12 mouse cellular contexts compared by ENCODE assay signal in genomic region chr5:107947548-107947947, GRCm38 (mm10). TPM values are rescaled to one million over a fixed set of nuclear protein-coding genes. Genes with fewer than 3 reads are reported as not detected.
A peak's percentile ranks its signal among the peaks of the same experiment; 100 is the strongest.
DNase-seq lines count a peak whose midpoint lies in the region; ATAC-seq and TF ChIP-seq lines count a peak whose summit lies in the region.
"Had no signal": no experiment of that assay in that cellular context is flagged by ENCODE, and none has a peak within 500 bp of the region (broad histone marks: within the 10 kb centered on the region; RNA-seq: fewer than 3 reads in every experiment).

No protein-coding gene starts in this region.

- TF ChIP-seq CTCF in hindbrain, postnatal 0 days (IDR thresholded peaks at IDR 0.05; ENCODE audit: low read depth), result no peak

- H3K9ac ChIP-seq in hindbrain, postnatal 0 days (replicated peaks; ENCODE audit: low read length), result no peak overlapping the region
- no peak overlapping the region for H3K9ac ChIP-seq in hindbrain, embryonic 11.5 days (ENCODE audit: low read depth, low read length)
- H3K9ac ChIP-seq in lung, embryonic 15.5 days, result no peak overlapping the region
- H3K9ac ChIP-seq in liver, embryonic 12.5 days, result no peak overlapping the region
- H3K9ac ChIP-seq: neural tube, embryonic 12.5 days had no signal

- H3K9me3 ChIP-seq in hindbrain, postnatal 0 days (ENCODE audit: low read length), result no peaks in the 10 kb centered on the region
- H3K9me3 ChIP-seq in hindbrain, embryonic 11.5 days (ENCODE audit: control insufficient read depth, low read length), result no peaks in the 10 kb centered on the region
- no peaks in the 10 kb centered on the region for H3K9me3 ChIP-seq in lung, embryonic 15.5 days
- H3K9me3 ChIP-seq in liver, embryonic 12.5 days (replicated peaks), result no peaks in the 10 kb centered on the region
- H3K9me3 ChIP-seq: forebrain, embryonic 10.5 days; neural tube, embryonic 12.5 days had no signal

- H3K27me3 ChIP-seq in hindbrain, postnatal 0 days (ENCODE audit: insufficient read depth, low read length), result no peaks in the 10 kb centered on the region
- H3K27me3 ChIP-seq in hindbrain, embryonic 11.5 days (ENCODE audit: control insufficient read depth, insufficient read depth, low read length), result no peaks in the 10 kb centered on the region
- no peaks in the 10 kb centered on the region for H3K27me3 ChIP-seq in lung, embryonic 15.5 days
- no peaks in the 10 kb centered on the region for H3K27me3 ChIP-seq in liver, embryonic 12.5 days (replicated peaks)
- H3K27me3 ChIP-seq: neural tube, embryonic 12.5 days had no signal

- no peaks in the 10 kb centered on the region for H3K36me3 ChIP-seq in hindbrain, postnatal 0 days (ENCODE audit: insufficient read depth, low read length)
- H3K36me3 ChIP-seq in hindbrain, embryonic 11.5 days (ENCODE audit: control insufficient read depth, insufficient read depth, low read length), result no peaks in the 10 kb centered on the region
- H3K36me3 ChIP-seq in lung, embryonic 15.5 days, result no peaks in the 10 kb centered on the region
- no peaks in the 10 kb centered on the region for H3K36me3 ChIP-seq in liver, embryonic 12.5 days
- H3K36me3 ChIP-seq: forebrain, embryonic 10.5 days; neural tube, embryonic 12.5 days had no signal

- ATAC-seq in hindbrain, postnatal 0 days, result peak; percentile 24; the same call in 1 of the 2 replicates
- no peak for ATAC-seq in hindbrain, embryonic 11.5 days (ENCODE audit: low FRiP score)
- peak; percentile 66 for ATAC-seq in lung, embryonic 15.5 days (ENCODE audit: borderline replicate concordance, extremely low read depth, low FRiP score, low TSS enrichment)
- ATAC-seq in liver, embryonic 12.5 days, result no peak

- WGBS in hindbrain, postnatal 0 days, result 45% methylated on average over 2 of the region's 2 CpGs
- WGBS in hindbrain, embryonic 11.5 days, result 84% methylated on average over 2 of the region's 2 CpGs
- 44% methylated on average over 2 of the region's 2 CpGs for WGBS in lung, embryonic 15.5 days
- WGBS in liver, embryonic 12.5 days (ENCODE audit: insufficient replicate concordance), result 67% methylated on average over 2 of the region's 2 CpGs

- no peak overlapping the region for H3K4me3 ChIP-seq in hindbrain, postnatal 0 days (ENCODE audit: low read length)
- H3K4me3 ChIP-seq in hindbrain, embryonic 11.5 days (ENCODE audit: low read depth, low read length), result no peak overlapping the region
- H3K4me3 ChIP-seq in lung, embryonic 15.5 days, result no peak overlapping the region
- no peak overlapping the region for H3K4me3 ChIP-seq in liver, embryonic 12.5 days
- H3K4me3 ChIP-seq: forebrain, embryonic 10.5 days; neural tube, embryonic 12.5 days had no signal

- no peaks in the 10 kb centered on the region for H3K4me1 ChIP-seq in hindbrain, postnatal 0 days (ENCODE audit: insufficient read depth, low read length)
- no peaks in the 10 kb centered on the region for H3K4me1 ChIP-seq in hindbrain, embryonic 11.5 days (replicated peaks; ENCODE audit: control insufficient read depth, insufficient read depth, low read length)
- H3K4me1 ChIP-seq in lung, embryonic 15.5 days, result peaks cover 12% of the 10 kb centered on the region
- peaks cover 31% of the 10 kb centered on the region for H3K4me1 ChIP-seq in liver, embryonic 12.5 days
- H3K4me1 ChIP-seq: forebrain, embryonic 10.5 days; neural tube, embryonic 12.5 days had no signal

- no peak overlapping the region for H3K27ac ChIP-seq in hindbrain, postnatal 0 days
- no peak overlapping the region for H3K27ac ChIP-seq in hindbrain, embryonic 11.5 days (ENCODE audit: low read depth, low read length)
- H3K27ac ChIP-seq in lung, embryonic 15.5 days, result peak overlapping the region; percentile 42
- H3K27ac ChIP-seq in liver, embryonic 12.5 days, result no peak overlapping the region
- H3K27ac ChIP-seq: forebrain, embryonic 10.5 days; neural tube, embryonic 12.5 days had no signal

- intact Hi-C loops in left cerebral cortex, postnatal 25 days (cut with DNase I), result no loop called here

- peak; percentile 65 for DNase-seq in hindbrain, postnatal 0 days (ENCODE audit: low spot score)
- no peak for DNase-seq in hindbrain, embryonic 11.5 days (ENCODE audit: low spot score)
- DNase-seq in NIH3T3 (ENCODE audit: low read depth), result peak; percentile 91
- DNase-seq in cerebellum, adult 9-10 months, result peak; percentile 87
- no peak for DNase-seq in left cerebral cortex, postnatal 25 days (ENCODE audit: low spot score in 2 of 2)
- no peak for DNase-seq in B cell, adult 2 months
- DNase-seq: left cerebral cortex, postnatal 4 days; thymus, adult 2 months had no signal

- no peak overlapping the region for H3K4me2 ChIP-seq in hindbrain, postnatal 0 days (ENCODE audit: low read depth, low read length)
- H3K4me2 ChIP-seq in hindbrain, embryonic 11.5 days (replicated peaks; ENCODE audit: low read depth, low read length), result no peak overlapping the region
- no peak overlapping the region for H3K4me2 ChIP-seq in lung, embryonic 15.5 days
- no peak overlapping the region for H3K4me2 ChIP-seq in liver, embryonic 12.5 days
- H3K4me2 ChIP-seq: neural tube, embryonic 12.5 days had no signal

RNA-seq across cellular contexts. Expression of gene Fam69a, which starts 39.3 kb away (rescaled TPM):
- total RNA-seq in hindbrain, postnatal 0 days (2014; rRNA removed), result 16.4 and 28.8 TPM in 2 replicates
- 73.6 and 79.5 TPM in 2 replicates for polyA plus RNA-seq in hindbrain, postnatal 0 days (2015; fragmentation: Nextera tagmentation; extraction: Ambion mirVana)
- polyA plus RNA-seq in hindbrain, embryonic 11.5 days (2014; fragmentation: Nextera tagmentation; extraction: Ambion mirVana), result 24.8 and 28.5 TPM in 2 replicates
- polyA plus RNA-seq in lung, embryonic 15.5 days (2015; fragmentation: Nextera tagmentation; extraction: Ambion mirVana), result 22.0 and 22.7 TPM in 2 replicates
- total RNA-seq in left cerebral cortex, postnatal 25 days (2021), result 10 to 100 TPM; 31.4 to 32.1 TPM
- 12.5 and 13.8 TPM in 2 replicates for polyA plus RNA-seq in liver, embryonic 12.5 days (2016; fragmentation: Nextera tagmentation; extraction: Ambion mirVana)

RNA-seq across cellular contexts. Expression of gene Rpl5, which starts 47.2 kb away (rescaled TPM):
- total RNA-seq in hindbrain, postnatal 0 days (2014; rRNA removed), result 78.0 and 106 TPM in 2 replicates
- 51.7 and 57.8 TPM in 2 replicates for polyA plus RNA-seq in hindbrain, postnatal 0 days (2015; fragmentation: Nextera tagmentation; extraction: Ambion mirVana)
- 79.5 and 83.0 TPM in 2 replicates for polyA plus RNA-seq in hindbrain, embryonic 11.5 days (2014; fragmentation: Nextera tagmentation; extraction: Ambion mirVana)
- polyA plus RNA-seq in lung, embryonic 15.5 days (2015; fragmentation: Nextera tagmentation; extraction: Ambion mirVana), result 64.3 and 67.6 TPM in 2 replicates
- total RNA-seq in left cerebral cortex, postnatal 25 days (2021), result 10 to 100 TPM; 60.7 to 67.6 TPM
- polyA plus RNA-seq in liver, embryonic 12.5 days (2016; fragmentation: Nextera tagmentation; extraction: Ambion mirVana), result 58.8 and 59.6 TPM in 2 replicates

Comparison
In these comparisons a context has a peak if more than half of its experiments do, and no peak if none do; other contexts are left out.
1. ATAC-seq: peak in hindbrain, postnatal 0 days (single experiment) and lung, embryonic 15.5 days (single experiment); none in hindbrain, embryonic 11.5 days (single experiment) and liver, embryonic 12.5 days (single experiment).
2. DNase-seq: peak in hindbrain, postnatal 0 days (single experiment), NIH3T3 (single experiment) and cerebellum, adult 9-10 months (single experiment); none in hindbrain, embryonic 11.5 days (single experiment), left cerebral cortex, postnatal 25 days (0 of 2) and B cell, adult 2 months (0 of 2).